Mouse (Mus musculus): Measurements from ENCODE around the gene Prss16. TPM values are rescaled to one million over a fixed set of nuclear protein-coding genes. Genes with fewer than 3 reads are reported as not detected.

Gene Prss16
- polyA plus RNA-seq, 1 experiment from 2014 or later, result not detected

GRCm38 (mm10) chr13:21969816-21970215 is 39.7 kb downstream of the Prss16 start:
- WGBS, result 54% methylated on average over 2 of the region's 2 CpGs
- no peaks in the 10 kb centered on the region for H3K9me3 ChIP-seq (ENCODE audit: control insufficient read depth, low read length)
- H3K36me3 ChIP-seq (ENCODE audit: control insufficient read depth, insufficient read depth, low read length), result no peaks in the 10 kb centered on the region
- H3K4me3 ChIP-seq (ENCODE audit: low read depth, low read length), result no peak overlapping the region
- no peak for ATAC-seq (ENCODE audit: low read depth)
- no peaks in the 10 kb centered on the region for H3K27me3 ChIP-seq (ENCODE audit: control insufficient read depth, insufficient read depth, low read length)
- H3K9ac ChIP-seq (replicated peaks; ENCODE audit: low read depth, low read length), result no peak overlapping the region
- H3K4me2 ChIP-seq (ENCODE audit: low read depth, low read length), result no peak overlapping the region
- no peaks in the 10 kb centered on the region for H3K4me1 ChIP-seq (ENCODE audit: control insufficient read depth, insufficient read depth, low read length)
- no peak overlapping the region for H3K27ac ChIP-seq (ENCODE audit: low read depth, low read length)

- Histone ChIP-seq H3K9me3 (ENCODE audit: control insufficient read depth, low read length) (no peaks in the 10 kb centered on the region), H3K4me3 (ENCODE audit: low read depth, low read length) (no peak overlapping the region), H3K4me1 (ENCODE audit: control insufficient read depth, insufficient read depth, low read length) (no peaks in the 10 kb centered on the region), H3K27me3 (ENCODE audit: control insufficient read depth, insufficient read depth, low read length) (no peaks in the 10 kb centered on the region), H3K4me2 (ENCODE audit: low read depth, low read length) (no peak overlapping the region), H3K9ac (replicated peaks; ENCODE audit: low read depth, low read length) (no peak overlapping the region), H3K27ac (ENCODE audit: low read depth, low read length) (no peak overlapping the region), H3K36me3 (ENCODE audit: control insufficient read depth, insufficient read depth, low read length) (no peaks in the 10 kb centered on the region)
- ATAC-seq (ENCODE audit: low read depth), result no peak
- 48% methylated on average over 1 of the region's 1 CpGs for WGBS
Measured at GRCm38 (mm10) chr13:21969269-21969668, 40.3 kb downstream of the Prss16 start.

Small RNAs within 50 kb of the gene (microRNA-seq; reads per million reads assigned to microRNA genes)
- gene Gm44390 (not detected), gene Gm44486 (not detected)

Other genes with a start within 250 kb of the Prss16 start
- gene Hist1h1b, start 229.1 kb downstream of the Prss16 start, polyA plus RNA-seq (2014; fragmentation: Nextera tagmentation; extraction: Ambion mirVana), result 0.68 and 1.3 TPM in 2 replicates
- 21.5 and 30.1 TPM in 2 replicates for gene Hist1h3i, start 226.4 kb downstream of the Prss16 start, polyA plus RNA-seq (2014; fragmentation: Nextera tagmentation; extraction: Ambion mirVana)
- not detected in 2 replicates for gene Hist1h2an, start 222.5 kb downstream of the Prss16 start, polyA plus RNA-seq (2014; fragmentation: Nextera tagmentation; extraction: Ambion mirVana)
- gene Hist1h2bp, start 222.3 kb downstream of the Prss16 start, polyA plus RNA-seq (2014; fragmentation: Nextera tagmentation; extraction: Ambion mirVana), result 0.54 TPM in 1 of 2 replicates, not detected in the other
- 2.4 and 4.5 TPM in 2 replicates for gene Hist1h2bq, start 199.5 kb downstream of the Prss16 start, polyA plus RNA-seq (2014; fragmentation: Nextera tagmentation; extraction: Ambion mirVana)
- not detected in 2 replicates for gene Hist1h2ao, start 199.3 kb downstream of the Prss16 start, polyA plus RNA-seq (2014; fragmentation: Nextera tagmentation; extraction: Ambion mirVana)
- gene Hist1h4m, start 198.0 kb downstream of the Prss16 start, polyA plus RNA-seq (2014; fragmentation: Nextera tagmentation; extraction: Ambion mirVana), result 1.5 TPM in 1 of 2 replicates, not detected in the other
- gene Hist1h4n, start 177.5 kb downstream of the Prss16 start, polyA plus RNA-seq (2014; fragmentation: Nextera tagmentation; extraction: Ambion mirVana), result 4.7 and 7.3 TPM in 2 replicates
- gene Hist1h2ap, start 176.2 kb downstream of the Prss16 start, polyA plus RNA-seq (2014; fragmentation: Nextera tagmentation; extraction: Ambion mirVana), result 268 and 373 TPM in 2 replicates
- 2.4 and 4.8 TPM in 2 replicates for gene Hist1h2br, start 176.0 kb downstream of the Prss16 start, polyA plus RNA-seq (2014; fragmentation: Nextera tagmentation; extraction: Ambion mirVana)
- 16.4 and 17.1 TPM in 2 replicates for gene Zfp184, start 64.6 kb downstream of the Prss16 start, polyA plus RNA-seq (2014; fragmentation: Nextera tagmentation; extraction: Ambion mirVana)
- gene Pom121l2, start 28.5 kb downstream of the Prss16 start, polyA plus RNA-seq (2014; fragmentation: Nextera tagmentation; extraction: Ambion mirVana), result not detected in 2 replicates
- not detected in 2 replicates for gene Hist1h2ah, start 25.8 kb upstream of the Prss16 start, polyA plus RNA-seq (2014; fragmentation: Nextera tagmentation; extraction: Ambion mirVana)
- 0.98 TPM in 1 of 2 replicates, not detected in the other for gene Hist1h2bk, start 26.1 kb upstream of the Prss16 start, polyA plus RNA-seq (2014; fragmentation: Nextera tagmentation; extraction: Ambion mirVana)
- gene Hist1h4i, start 31.6 kb upstream of the Prss16 start, polyA plus RNA-seq (2014; fragmentation: Nextera tagmentation; extraction: Ambion mirVana), result 5.7 and 5.8 TPM in 2 replicates
- gene Hist1h2ag, start 33.2 kb upstream of the Prss16 start, polyA plus RNA-seq (2014; fragmentation: Nextera tagmentation; extraction: Ambion mirVana), result 2.9 and 3.8 TPM in 2 replicates
- 1.4 and 1.9 TPM in 2 replicates for gene Hist1h2bj, start 33.5 kb upstream of the Prss16 start, polyA plus RNA-seq (2014; fragmentation: Nextera tagmentation; extraction: Ambion mirVana)
- not detected in 2 replicates for gene Vmn1r188, start 74.7 kb upstream of the Prss16 start, polyA plus RNA-seq (2014; fragmentation: Nextera tagmentation; extraction: Ambion mirVana)
- not detected in 2 replicates for gene Vmn1r189, start 96.1 kb upstream of the Prss16 start, polyA plus RNA-seq (2014; fragmentation: Nextera tagmentation; extraction: Ambion mirVana)
- gene Vmn1r191, start 174.2 kb upstream of the Prss16 start, polyA plus RNA-seq (2014; fragmentation: Nextera tagmentation; extraction: Ambion mirVana), result not detected in 2 replicates
- gene Vmn1r192, start 181.4 kb upstream of the Prss16 start, polyA plus RNA-seq (2014; fragmentation: Nextera tagmentation; extraction: Ambion mirVana), result not detected in 2 replicates
- gene Vmn1r193, start 213.4 kb upstream of the Prss16 start, polyA plus RNA-seq (2014; fragmentation: Nextera tagmentation; extraction: Ambion mirVana), result 0.15 TPM in 1 of 2 replicates, not detected in the other
- gene Vmn1r194, start 234.5 kb upstream of the Prss16 start, polyA plus RNA-seq (2014; fragmentation: Nextera tagmentation; extraction: Ambion mirVana), result not detected in 2 replicates

Measured in neural tube, embryonic 14.5 days (tissue).